Mouse (Mus musculus) bone marrow macrophage, adult 2 months (primary cell): ENCODE measurements at regions not wholly inside any gene's neighbourhood (a gene's known extent, or its start where the extent isn't known, plus 50 kb on each side); places are given as distances from the start of the nearest gene placed in this dataset.

Experiments
- CTCF ChIP-seq: IDR thresholded peaks from 2 replicates; pipeline ENCODE4 v1.5.1; 2012; ENCODE audit warnings: low read depth, mild to moderate bottlenecking, low read length, moderate library complexity
- POLR2A ChIP-seq: IDR thresholded peaks from 2 replicates; pipeline ENCODE4 v1.6.1; 2012; ENCODE audit warnings: mild to moderate bottlenecking, low read depth, low read length, borderline replicate concordance

- TF ChIP-seq CTCF (no peak), POLR2A (no peak)
These were observed 177.2 kb downstream of the Enc1 start for GRCm38 (mm10) chr13:97418081-97418480.
